ENCODE assay signal across 22 mouse cellular contexts in the genomic region with DNA sequence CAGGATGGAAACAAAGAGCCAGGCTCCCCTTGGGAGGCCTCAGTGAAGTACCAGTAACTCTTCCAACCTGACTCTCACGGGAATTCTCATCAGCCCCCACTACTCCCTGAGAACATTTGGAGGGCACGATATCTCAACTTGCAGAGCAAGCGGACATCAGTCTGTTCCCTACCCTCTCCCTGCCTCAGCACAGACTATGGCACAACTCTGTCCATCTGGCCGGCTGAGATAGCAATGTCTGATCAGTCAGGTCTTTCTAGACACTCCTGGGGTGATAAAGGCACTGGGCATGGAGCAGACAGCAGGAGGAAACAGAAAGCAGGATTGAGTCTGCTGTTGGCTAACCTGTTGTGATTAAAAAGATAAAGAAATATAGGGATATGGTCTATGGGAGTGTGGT.
A peak's percentile ranks its signal among the peaks of the same experiment; 100 is the strongest.
DNase-seq lines count a peak whose midpoint lies in the region; ATAC-seq and TF ChIP-seq lines count a peak whose summit lies in the region.
"Had no signal": no experiment of that assay in that cellular context is flagged by ENCODE, and none has a peak within 500 bp of the region (broad histone marks: within the 10 kb centered on the region; RNA-seq: fewer than 3 reads in every experiment).

No protein-coding gene starts in this region.

- TF ChIP-seq CTCF in liver, embryonic 14.5 days (IDR thresholded peaks at IDR 0.05; ENCODE audit: low read depth), result no peak

- H3K9me3 ChIP-seq in heart, embryonic 10.5 days, result no peaks in the 10 kb centered on the region
- H3K9me3 ChIP-seq in liver, embryonic 14.5 days (ENCODE audit: control insufficient read depth, low read length), result no peaks in the 10 kb centered on the region
- no peaks in the 10 kb centered on the region for H3K9me3 ChIP-seq in midbrain, embryonic 13.5 days
- H3K9me3 ChIP-seq: embryonic facial prominence, embryonic 15.5 days; forebrain, embryonic 10.5 days; heart, embryonic 15.5 days; hindbrain, embryonic 12.5 days had no signal

- H3K27me3 ChIP-seq in heart, embryonic 10.5 days (ENCODE audit: insufficient read depth, poor library complexity, severe bottlenecking), result no peaks in the 10 kb centered on the region
- no peaks in the 10 kb centered on the region for H3K27me3 ChIP-seq in liver, embryonic 14.5 days (ENCODE audit: control insufficient read depth, insufficient read depth, low read length)
- H3K27me3 ChIP-seq in midbrain, embryonic 13.5 days, result peaks cover 5% of the 10 kb centered on the region; the same call in 1 of the 2 replicates
- H3K27me3 ChIP-seq: embryonic facial prominence, embryonic 15.5 days; Patski had no signal

- intact Hi-C loops in heart, postnatal 36 days (cut with DNase I), result no loop called here

- H3K4me2 ChIP-seq in liver, embryonic 14.5 days (ENCODE audit: low read depth), result no peak overlapping the region
- no peak overlapping the region for H3K4me2 ChIP-seq in midbrain, embryonic 13.5 days (replicated peaks)
- H3K4me2 ChIP-seq: embryonic facial prominence, embryonic 15.5 days; heart, embryonic 15.5 days; hindbrain, embryonic 12.5 days had no signal

- TF ChIP-seq EP300 in liver, embryonic 14.5 days (IDR thresholded peaks at IDR 0.05; ENCODE audit: low read depth), result 0 out of 2 replicates have a peak, but pooled peaks have one; percentile 27

- 22% methylated on average over 4 of the region's 4 CpGs for WGBS in heart, embryonic 10.5 days
- 43% methylated on average over 4 of the region's 4 CpGs for WGBS in liver, embryonic 14.5 days (ENCODE audit: insufficient replicate concordance)
- 76% methylated on average over 4 of the region's 4 CpGs for WGBS in midbrain, embryonic 13.5 days

- no peaks in the 10 kb centered on the region for H3K36me3 ChIP-seq in heart, embryonic 10.5 days
- no peaks in the 10 kb centered on the region for H3K36me3 ChIP-seq in liver, embryonic 14.5 days (replicated peaks; ENCODE audit: control insufficient read depth, insufficient read depth, low read depth)
- H3K36me3 ChIP-seq in midbrain, embryonic 13.5 days, result no peaks in the 10 kb centered on the region
- H3K36me3 ChIP-seq: embryonic facial prominence, embryonic 15.5 days; forebrain, embryonic 10.5 days; heart, embryonic 15.5 days; hindbrain, embryonic 12.5 days had no signal

- H3K27ac ChIP-seq in heart, embryonic 10.5 days, result 0 out of 2 replicates have a peak overlapping the region, but pooled peaks have one; percentile 4
- H3K27ac ChIP-seq in liver, embryonic 14.5 days, result no peak overlapping the region
- H3K27ac ChIP-seq in midbrain, embryonic 13.5 days, result no peak overlapping the region
- H3K27ac ChIP-seq: embryonic facial prominence, embryonic 15.5 days; heart, adult 2 months; heart, embryonic 15.5 days; hindbrain, embryonic 12.5 days; hindbrain, postnatal 0 days had no signal

- peaks cover 42% of the 10 kb centered on the region for H3K4me1 ChIP-seq in heart, embryonic 10.5 days
- H3K4me1 ChIP-seq in liver, embryonic 14.5 days (replicated peaks; ENCODE audit: control insufficient read depth in 2 of 2, insufficient read depth in 2 of 2, low read length in 1 of 2), result peaks cover 0 to 7% of the 10 kb centered on the region in 2 experiments; a peak in 1 of 4 replicates
- H3K4me1 ChIP-seq in midbrain, embryonic 13.5 days (replicated peaks), result peaks cover 26% of the 10 kb centered on the region

- ATAC-seq in liver, embryonic 14.5 days (ENCODE audit: insufficient read depth), result peak; percentile 62; the same call in 1 of the 2 replicates
- ATAC-seq in midbrain, embryonic 13.5 days, result no peak
- ATAC-seq: activated CD4-positive, CD25-positive, alpha-beta regulatory T cell, adult 4 months; forebrain, embryonic 16.5 days; hindbrain, postnatal 0 days; Patski had no signal

- peak; percentile 87 for DNase-seq in heart, embryonic 10.5 days (ENCODE audit: low spot score)
- no peak for DNase-seq in heart, postnatal 36 days
- peak; percentile 33 for DNase-seq in c-Kit-positive CD71-positive TER-119-negative erythroid progenitor cells, embryonic 14.5 days (ENCODE audit: low read depth)
- DNase-seq in liver, result peak; percentile 15
- peak in 2 of 3 experiments; percentile 44 to 54 for DNase-seq in liver, embryonic 14.5 days (ENCODE audit: low read depth in 3 of 3, low spot score in 3 of 3)
- no peak for DNase-seq in Muller cell, postnatal 12 days (ENCODE audit: inconsistent ontology term)
- DNase-seq in left cerebral cortex, adult 8-10 months (ENCODE audit: low spot score in 2 of 2), result no peak
- DNase-seq: adrenal gland, postnatal 14 days; cerebellum, adult 2 months; cerebellum, postnatal 10 days; gastrocnemius, postnatal 10 days; heart, adult 2 months had no signal

- no peak overlapping the region for H3K4me3 ChIP-seq in heart, embryonic 10.5 days
- H3K4me3 ChIP-seq in liver, embryonic 14.5 days (ENCODE audit: insufficient read depth in 1 of 2, low read depth in 2 of 2, low read length in 2 of 2), result no peak overlapping the region
- H3K4me3 ChIP-seq in midbrain, embryonic 13.5 days (replicated peaks), result no peak overlapping the region
- H3K4me3 ChIP-seq: embryonic facial prominence, embryonic 15.5 days; erythroblast, embryonic 14.5 days; forebrain, embryonic 10.5 days; heart, adult 2 months; heart, embryonic 15.5 days; hindbrain, embryonic 12.5 days had no signal

- H3K9ac ChIP-seq in liver, embryonic 14.5 days (replicated peaks), result no peak overlapping the region
- no peak overlapping the region for H3K9ac ChIP-seq in midbrain, embryonic 13.5 days (replicated peaks)
- H3K9ac ChIP-seq: embryonic facial prominence, embryonic 15.5 days; heart, embryonic 15.5 days; hindbrain, embryonic 12.5 days had no signal

Comparison
In these comparisons a context has a peak if more than half of its experiments do, and no peak if none do; other contexts are left out.
1. DNase-seq: peak in heart, embryonic 10.5 days (single experiment), c-Kit-positive CD71-positive TER-119-negative erythroid progenitor cells, embryonic 14.5 days (single experiment), liver (single experiment) and liver, embryonic 14.5 days (2 of 3); none in heart, postnatal 36 days (0 of 2), Muller cell, postnatal 12 days (single experiment) and left cerebral cortex, adult 8-10 months (0 of 2).